Mouse (Mus musculus) cerebellum, adult 2 months (tissue): Measurements from ENCODE around the gene Pfkfb3. TPM values are rescaled to one million over a fixed set of nuclear protein-coding genes. Genes with fewer than 3 reads are reported as not detected.

Source experiments
- DNase-seq, 2 experiments: peaks; one replicate each; pipeline ENCODE4 v3.0.0; 2021
- H3K27ac ChIP-seq: fragments of 200-500 bp; 2 replicates; pipeline ENCODE4 v1.5.1; 2012; ENCODE audit warnings: low read length, control low read depth, inconsistent platforms; ENCODE audit not compliant: insufficient read depth
- H3K27me3 ChIP-seq: fragments of 200-500 bp; 2 replicates; pipeline ENCODE4 v1.6.1; 2012; ENCODE audit warnings: inconsistent platforms, mild to moderate bottlenecking, low read length, moderate library complexity; ENCODE audit not compliant: control insufficient read depth, insufficient read depth
- H3K4me1 ChIP-seq: fragments of 200-500 bp; 2 replicates; pipeline ENCODE4 v1.6.1; 2011; ENCODE audit warnings: low read length; ENCODE audit not compliant: control insufficient read depth, insufficient read depth
- H3K4me3 ChIP-seq: fragments of 200-500 bp; replicated peaks from 2 replicates; pipeline ENCODE3; 2011; ENCODE audit warnings: mild to moderate bottlenecking, low read depth, low read length, control low read depth; ENCODE audit not compliant: insufficient read depth
- CTCF ChIP-seq: fragments of 200-500 bp; IDR thresholded peaks from 2 replicates; pipeline ENCODE4 v1.5.1; 2011; ENCODE audit warnings: low read depth, mild to moderate bottlenecking, control low read depth, low read length, moderate library complexity, borderline replicate concordance; ENCODE audit not compliant: insufficient read depth
- POLR2A ChIP-seq: fragments of 200-500 bp; IDR thresholded peaks from 2 replicates; pipeline ENCODE4 v1.6.1; 2011; ENCODE audit warnings: low read length, control low read depth, borderline replicate concordance; ENCODE audit not compliant: insufficient read depth
- WGBS: fragments of 180-500 bp; shearing (Covaris S2); methylation state at CpG from one replicate; pipeline ENCODE4 v1.1.7; 2018; 5-methylcytosine and 5-hydroxymethylcytosine counted together
- polyA plus RNA-seq: library from polyadenylated mRNA; depleted of rRNA; stranded (reverse); fragments of >200 nt; gene quantifications from 2 replicates; pipeline ENCODE4 v1.2.3, GENCODE M21; 2012; rRNA removed

Pfkfb3 gene
- polyA plus RNA-seq, 1 experiment, result 38.2 TPM

- no peak for DNase-seq
- Histone ChIP-seq H3K27ac (no peak overlapping the region), H3K4me1 (no peaks in the 10 kb centered on the region), H3K4me3 (no peak overlapping the region), H3K27me3 (no peaks in the 10 kb centered on the region)
- WGBS, result 84% methylated on average over 3 of the region's 3 CpGs
- TF ChIP-seq CTCF (no peak), POLR2A (no peak)
Measured at GRCm38 (mm10) chr2:11426379-11426778, 127.5 kb downstream of the Pfkfb3 start.

- 42% methylated on average over 5 of the region's 5 CpGs for WGBS
- Histone ChIP-seq H3K4me1 (no peaks in the 10 kb centered on the region), H3K27ac (no peak overlapping the region), H3K27me3 (no peaks in the 10 kb centered on the region), H3K4me3 (no peak overlapping the region)
- no peak for DNase-seq
- TF ChIP-seq POLR2A (no peak), CTCF (no peak)
Measured at GRCm38 (mm10) chr2:11425421-11426131, 128.3 kb downstream of the Pfkfb3 start.

- no peak for DNase-seq
- Histone ChIP-seq H3K4me1 (no peaks in the 10 kb centered on the region), H3K4me3 (no peak overlapping the region), H3K27me3 (no peaks in the 10 kb centered on the region), H3K27ac (no peak overlapping the region)
- 70% methylated on average over 5 of the region's 5 CpGs for WGBS
- TF ChIP-seq CTCF (no peak), POLR2A (no peak)
Measured at GRCm38 (mm10) chr2:11424252-11424651, 129.6 kb downstream of the Pfkfb3 start.

GRCm38 (mm10) chr2:11423421-11423820, 130.5 kb downstream of the Pfkfb3 start:
- 65% methylated on average over 2 of the region's 2 CpGs for WGBS

GRCm38 (mm10) chr2:11422384-11422783, 131.5 kb downstream of the Pfkfb3 start:
- H3K27me3 ChIP-seq, result no peaks in the 10 kb centered on the region
- no peak overlapping the region for H3K4me3 ChIP-seq
- H3K4me1 ChIP-seq, result no peaks in the 10 kb centered on the region
- H3K27ac ChIP-seq, result no peak overlapping the region
- 88% methylated on average over 3 of the region's 3 CpGs for WGBS
- no peak for DNase-seq
- TF ChIP-seq CTCF (no peak), POLR2A (no peak)

More at GRCm38 (mm10) chr2:11423421-11423820, 130.5 kb downstream of the Pfkfb3 start:
- no peak for TF ChIP-seq CTCF
- TF ChIP-seq POLR2A, result no peak
- no peaks in the 10 kb centered on the region for H3K4me1 ChIP-seq
- H3K4me3 ChIP-seq, result no peak overlapping the region
- no peaks in the 10 kb centered on the region for H3K27me3 ChIP-seq
- H3K27ac ChIP-seq, result no peak overlapping the region
- DNase-seq, result no peak

Other genes starting within 250 kb of the Pfkfb3 start
- gene Rbm17, start 50.1 kb upstream of the Pfkfb3 start, polyA plus RNA-seq, result 136 and 137 TPM in 2 replicates
- gene Gm17490, start 72.2 kb upstream of the Pfkfb3 start, polyA plus RNA-seq, result not detected in 2 replicates
- gene Il2ra, start 88.7 kb upstream of the Pfkfb3 start, polyA plus RNA-seq, result 0.22 and 0.28 TPM in 2 replicates
- gene Il15ra, start 151.2 kb upstream of the Pfkfb3 start, polyA plus RNA-seq, result 11.1 and 16.5 TPM in 2 replicates
- 66.8 and 71.9 TPM in 2 replicates for gene Fbh1, start 223.5 kb upstream of the Pfkfb3 start, polyA plus RNA-seq
- gene Ankrd16, start 223.8 kb upstream of the Pfkfb3 start, polyA plus RNA-seq, result 92.5 and 95.3 TPM in 2 replicates